Mouse (Mus musculus): ENCODE data around the gene Mgarp.

GRCm38 (mm10) chr3:51339378-51339733, 57.2 kb downstream of the Mgarp start:
- no peak for TF ChIP-seq CTCF (IDR thresholded peaks at IDR 0.05; ENCODE audit: low read depth)
- no peak for TF ChIP-seq EP300 (IDR thresholded peaks at IDR 0.05; ENCODE audit: low read depth)

Measured in liver, postnatal 0 days (tissue).